Mouse (Mus musculus): ENCODE data around the gene Abi1. TPM values are rescaled to one million over a fixed set of nuclear protein-coding genes. Genes with fewer than 3 reads are reported as not detected.

The Abi1 gene
- polyA plus RNA-seq (2016; fragmentation: Nextera tagmentation; extraction: Ambion mirVana) = 33.3 and 34.7 TPM in 2 replicates

GRCm38 (mm10) chr2:23040001-23040646 is at the start of gene Abi1:
TSS of gene Abi1 (minus strand) at chr2:23040241.
- DNase-seq (ENCODE audit: low spot score) = peak; percentile 98
- Histone ChIP-seq H3K4me1 (peaks cover 2% of the 10 kb centered on the region; the same call in 1 of the 2 replicates), H3K36me3 (no peaks in the 10 kb centered on the region), H3K4me3 (peak within 1 kb of the TSS; percentile 97), H3K27ac (peak within 1 kb of the TSS; percentile 94), H3K27me3 (ENCODE audit: insufficient read depth, poor library complexity, severe bottlenecking) (no peaks in the 10 kb centered on the region), H3K9me3 (no peaks in the 10 kb centered on the region)
- 3% methylated on average over 23 of the region's 24 CpGs for WGBS

- Histone ChIP-seq H3K27me3 (ENCODE audit: insufficient read depth, poor library complexity, severe bottlenecking) (no peaks in the 10 kb centered on the region), H3K4me3 (no peak overlapping the region), H3K27ac (no peak overlapping the region), H3K36me3 (peaks cover 57% of the 10 kb centered on the region), H3K9me3 (no peaks in the 10 kb centered on the region), H3K4me1 (no peaks in the 10 kb centered on the region)
- WGBS = 92% methylated on average over 8 of the region's 8 CpGs
- DNase-seq (ENCODE audit: low spot score) = no peak
Measured at GRCm38 (mm10) chr2:23084540-23084939, 44.5 kb upstream of the Abi1 start.

GRCm38 (mm10) chr2:23078588-23078987 is 38.5 kb upstream of the Abi1 start:
- H3K36me3 ChIP-seq = peaks cover 63% of the 10 kb centered on the region
- H3K4me1 ChIP-seq = no peaks in the 10 kb centered on the region
- 89% methylated on average over 2 of the region's 2 CpGs for WGBS
- no peak overlapping the region for H3K27ac ChIP-seq
- H3K4me3 ChIP-seq = no peak overlapping the region
- H3K9me3 ChIP-seq = no peaks in the 10 kb centered on the region
- H3K27me3 ChIP-seq (ENCODE audit: insufficient read depth, poor library complexity, severe bottlenecking) = no peaks in the 10 kb centered on the region
- DNase-seq (ENCODE audit: low spot score) = no peak

- WGBS = 85% methylated on average over 5 of the region's 5 CpGs
- H3K9me3 ChIP-seq = no peaks in the 10 kb centered on the region
- H3K4me3 ChIP-seq = no peak overlapping the region
- no peak for DNase-seq (ENCODE audit: low spot score)
- H3K4me1 ChIP-seq = no peaks in the 10 kb centered on the region
- peaks cover 57% of the 10 kb centered on the region for H3K36me3 ChIP-seq
- H3K27ac ChIP-seq = no peak overlapping the region
- H3K27me3 ChIP-seq (ENCODE audit: insufficient read depth, poor library complexity, severe bottlenecking) = no peaks in the 10 kb centered on the region
Measured at GRCm38 (mm10) chr2:23077693-23078092, 37.7 kb upstream of the Abi1 start.

GRCm38 (mm10) chr2:23076783-23077182 is 36.7 kb upstream of the Abi1 start:
- no peak overlapping the region for H3K27ac ChIP-seq
- H3K9me3 ChIP-seq = no peaks in the 10 kb centered on the region
- no peaks in the 10 kb centered on the region for H3K27me3 ChIP-seq (ENCODE audit: insufficient read depth, poor library complexity, severe bottlenecking)
- no peak overlapping the region for H3K4me3 ChIP-seq
- peaks cover 53% of the 10 kb centered on the region for H3K36me3 ChIP-seq
- no peaks in the 10 kb centered on the region for H3K4me1 ChIP-seq
- no peak for DNase-seq (ENCODE audit: low spot score)

GRCm38 (mm10) chr2:23075846-23076245 is 35.8 kb upstream of the Abi1 start:
- Histone ChIP-seq H3K27me3 (ENCODE audit: insufficient read depth, poor library complexity, severe bottlenecking) (no peaks in the 10 kb centered on the region), H3K4me1 (no peaks in the 10 kb centered on the region), H3K4me3 (no peak overlapping the region), H3K27ac (no peak overlapping the region), H3K9me3 (no peaks in the 10 kb centered on the region), H3K36me3 (peaks cover 46% of the 10 kb centered on the region)
- DNase-seq (ENCODE audit: low spot score) = no peak

GRCm38 (mm10) chr2:23071406-23071805 is 31.4 kb upstream of the Abi1 start:
- H3K27me3 ChIP-seq (ENCODE audit: insufficient read depth, poor library complexity, severe bottlenecking) = no peaks in the 10 kb centered on the region
- H3K27ac ChIP-seq = no peak overlapping the region
- peaks cover 10% of the 10 kb centered on the region for H3K36me3 ChIP-seq
- no peak for DNase-seq (ENCODE audit: low spot score)
- H3K4me1 ChIP-seq = no peaks in the 10 kb centered on the region
- H3K4me3 ChIP-seq = no peak overlapping the region
- no peaks in the 10 kb centered on the region for H3K9me3 ChIP-seq
- WGBS = 97% methylated on average over 1 of the region's 1 CpGs

GRCm38 (mm10) chr2:23070491-23070890 is 30.4 kb upstream of the Abi1 start:
- Histone ChIP-seq H3K4me3 (no peak overlapping the region), H3K9me3 (no peaks in the 10 kb centered on the region), H3K27me3 (ENCODE audit: insufficient read depth, poor library complexity, severe bottlenecking) (no peaks in the 10 kb centered on the region), H3K36me3 (0 out of 2 replicates have a peak, but pooled peaks cover 4% of the 10 kb centered on the region), H3K4me1 (no peaks in the 10 kb centered on the region), H3K27ac (no peak overlapping the region)
- 93% methylated on average over 2 of the region's 2 CpGs for WGBS
- DNase-seq (ENCODE audit: low spot score) = no peak

- peak overlapping the region; percentile 69 for H3K4me3 ChIP-seq
- WGBS = under 1% methylated on average over 50 of the region's 50 CpGs
Measured at GRCm38 (mm10) chr2:23068894-23069744, 29.1 kb upstream of the Abi1 start.

GRCm38 (mm10) chr2:23068370-23068737 is 28.3 kb upstream of the Abi1 start:
- DNase-seq (ENCODE audit: low spot score) = no peak
- Histone ChIP-seq H3K4me3 (peak overlapping the region; percentile 69), H3K27ac (peak overlapping the region; percentile 91), H3K9me3 (no peaks in the 10 kb centered on the region), H3K27me3 (ENCODE audit: insufficient read depth, poor library complexity, severe bottlenecking) (no peaks in the 10 kb centered on the region), H3K4me1 (no peaks in the 10 kb centered on the region), H3K36me3 (0 out of 2 replicates have a peak, but pooled peaks cover 2% of the 10 kb centered on the region)
- WGBS = under 1% methylated on average over 21 of the region's 21 CpGs

More at GRCm38 (mm10) chr2:23068894-23069744, 29.1 kb upstream of the Abi1 start:
- H3K27me3 ChIP-seq (ENCODE audit: insufficient read depth, poor library complexity, severe bottlenecking) = no peaks in the 10 kb centered on the region
- H3K27ac ChIP-seq = peak overlapping the region; percentile 91
- H3K36me3 ChIP-seq = 0 out of 2 replicates have a peak, but pooled peaks cover 2% of the 10 kb centered on the region
- peak; percentile 97 for DNase-seq (ENCODE audit: low spot score)
- no peaks in the 10 kb centered on the region for H3K4me1 ChIP-seq
- no peaks in the 10 kb centered on the region for H3K9me3 ChIP-seq

- Histone ChIP-seq H3K27ac (peak within 1 kb of the TSS; percentile 91), H3K27me3 (ENCODE audit: insufficient read depth, poor library complexity, severe bottlenecking) (no peaks in the 10 kb centered on the region)
- 3% methylated on average over 34 of the region's 34 CpGs for WGBS
Measured at GRCm38 (mm10) chr2:23067552-23068369, 27.7 kb upstream of the Abi1 start, which contains the start of gene Acbd5. TSS of gene Acbd5 (plus strand) at chr2:23068167.

GRCm38 (mm10) chr2:23052523-23052922 is 12.5 kb upstream of the Abi1 start:
- Histone ChIP-seq H3K27ac (no peak overlapping the region), H3K4me1 (no peaks in the 10 kb centered on the region), H3K9me3 (no peaks in the 10 kb centered on the region), H3K36me3 (no peaks in the 10 kb centered on the region), H3K27me3 (ENCODE audit: insufficient read depth, poor library complexity, severe bottlenecking) (no peaks in the 10 kb centered on the region), H3K4me3 (no peak overlapping the region)
- 65% methylated on average over 6 of the region's 6 CpGs for WGBS
- DNase-seq (ENCODE audit: low spot score) = no peak

More at GRCm38 (mm10) chr2:23067552-23068369, 27.7 kb upstream of the Abi1 start, which contains the start of gene Acbd5:
- H3K4me1 ChIP-seq = no peaks in the 10 kb centered on the region
- no peaks in the 10 kb centered on the region for H3K9me3 ChIP-seq
- 0 out of 2 replicates have a peak, but pooled peaks cover 2% of the 10 kb centered on the region for H3K36me3 ChIP-seq
- peak; percentile 99 for DNase-seq (ENCODE audit: low spot score)
- peak within 1 kb of the TSS; percentile 69 for H3K4me3 ChIP-seq

Measured in heart, embryonic 10.5 days (tissue).